ENCODE assay signal across 10 mouse cellular contexts in genomic region chr9:41585012-41585411, GRCm38 (mm10).
DNase-seq lines count a peak whose midpoint lies in the region; ATAC-seq lines count a peak whose summit lies in the region.
"Had no signal": no experiment of that assay in that cellular context is flagged by ENCODE, and none has a peak within 500 bp of the region (broad histone marks: within the 10 kb centered on the region; RNA-seq: fewer than 3 reads in every experiment).

No protein-coding gene starts in this region.

- peaks cover 3% of the 10 kb centered on the region; the same call in 1 of the 2 replicates for H3K27me3 ChIP-seq in lung, embryonic 15.5 days
- no peaks in the 10 kb centered on the region for H3K27me3 ChIP-seq in forebrain, embryonic 12.5 days
- no peaks in the 10 kb centered on the region for H3K27me3 ChIP-seq in limb, embryonic 11.5 days (ENCODE audit: control insufficient read depth, insufficient read depth, low read length)
- H3K27me3 ChIP-seq in stomach, embryonic 14.5 days (ENCODE audit: control insufficient read depth, insufficient read depth, low read length) = no peaks in the 10 kb centered on the region

- H3K27ac ChIP-seq in lung, embryonic 15.5 days = no peak overlapping the region
- peak overlapping the region; percentile 99 for H3K27ac ChIP-seq in forebrain, embryonic 12.5 days
- H3K27ac ChIP-seq in limb, embryonic 11.5 days (replicated peaks; ENCODE audit: low read depth, low read length) = peak overlapping the region; percentile 73
- H3K27ac ChIP-seq in stomach, embryonic 14.5 days (ENCODE audit: low read length) = peak overlapping the region; percentile 84
- H3K27ac ChIP-seq: liver, embryonic 15.5 days had no signal

- H3K9ac ChIP-seq in lung, embryonic 15.5 days = no peak overlapping the region
- peak overlapping the region; percentile 97 for H3K9ac ChIP-seq in forebrain, embryonic 12.5 days
- H3K9ac ChIP-seq in limb, embryonic 11.5 days (ENCODE audit: low read length) = peak overlapping the region; percentile 68
- H3K9ac ChIP-seq in stomach, embryonic 14.5 days (replicated peaks; ENCODE audit: low read depth, low read length) = peak overlapping the region; percentile 61
- H3K9ac ChIP-seq: liver, embryonic 15.5 days had no signal

- H3K4me1 ChIP-seq in lung, embryonic 15.5 days = peaks cover 12% of the 10 kb centered on the region
- peaks cover 42% of the 10 kb centered on the region for H3K4me1 ChIP-seq in forebrain, embryonic 12.5 days
- peaks cover 6% of the 10 kb centered on the region for H3K4me1 ChIP-seq in limb, embryonic 11.5 days (ENCODE audit: control insufficient read depth, insufficient read depth, low read length)
- H3K4me1 ChIP-seq in stomach, embryonic 14.5 days (ENCODE audit: control insufficient read depth, insufficient read depth, low read length) = peaks cover 32% of the 10 kb centered on the region; the same call in 1 of the 2 replicates
- H3K4me1 ChIP-seq: liver, embryonic 15.5 days had no signal

- H3K9me3 ChIP-seq in lung, embryonic 15.5 days = no peaks in the 10 kb centered on the region
- H3K9me3 ChIP-seq in forebrain, embryonic 12.5 days = no peaks in the 10 kb centered on the region
- no peaks in the 10 kb centered on the region for H3K9me3 ChIP-seq in limb, embryonic 11.5 days (ENCODE audit: control insufficient read depth, low read length)
- no peaks in the 10 kb centered on the region for H3K9me3 ChIP-seq in stomach, embryonic 14.5 days (ENCODE audit: control insufficient read depth, low read depth, low read length)
- H3K9me3 ChIP-seq: liver, embryonic 15.5 days had no signal

- 55% methylated on average over 7 of the region's 7 CpGs for WGBS in lung, embryonic 15.5 days
- 5% methylated on average over 7 of the region's 7 CpGs for WGBS in forebrain, embryonic 12.5 days
- WGBS in limb, embryonic 11.5 days = 57% methylated on average over 7 of the region's 7 CpGs
- WGBS in stomach, embryonic 14.5 days = 17% methylated on average over 7 of the region's 7 CpGs

- no peak overlapping the region for H3K4me3 ChIP-seq in lung, embryonic 15.5 days
- peak overlapping the region; percentile 38 for H3K4me3 ChIP-seq in forebrain, embryonic 12.5 days (replicated peaks)
- H3K4me3 ChIP-seq in limb, embryonic 11.5 days (ENCODE audit: low read depth, low read length) = peak overlapping the region; percentile 31
- peak overlapping the region; percentile 27 for H3K4me3 ChIP-seq in stomach, embryonic 14.5 days (ENCODE audit: low read depth, low read length)
- H3K4me3 ChIP-seq: liver, embryonic 15.5 days had no signal

- no peak for ATAC-seq in lung, embryonic 15.5 days (ENCODE audit: borderline replicate concordance, extremely low read depth, low FRiP score, low TSS enrichment)
- no peak for ATAC-seq in forebrain, embryonic 12.5 days (ENCODE audit: low FRiP score)
- no peak for ATAC-seq in limb, embryonic 11.5 days (ENCODE audit: insufficient number of reproducible peaks, low FRiP score, low TSS enrichment, low read depth)
- ATAC-seq in stomach, embryonic 14.5 days (ENCODE audit: insufficient number of reproducible peaks, insufficient read depth, low FRiP score, low read depth) = no peak

- 0 out of 2 replicates have a peak, but pooled peaks cover under 1% of the 10 kb centered on the region for H3K36me3 ChIP-seq in lung, embryonic 15.5 days
- H3K36me3 ChIP-seq in forebrain, embryonic 12.5 days (replicated peaks) = peaks cover 32% of the 10 kb centered on the region
- peaks cover 5% of the 10 kb centered on the region; the same call in 1 of the 2 replicates for H3K36me3 ChIP-seq in limb, embryonic 11.5 days (ENCODE audit: control insufficient read depth, insufficient read depth, low read length)
- H3K36me3 ChIP-seq in stomach, embryonic 14.5 days (ENCODE audit: control insufficient read depth, insufficient read depth, low read length) = peaks cover 27% of the 10 kb centered on the region
- H3K36me3 ChIP-seq: liver, embryonic 15.5 days had no signal

- DNase-seq in lung, postnatal 14 days = no peak
- DNase-seq in limb, embryonic 11.5 days (ENCODE audit: low spot score) = no peak
- no peak for DNase-seq in right cerebral cortex, adult 2 months (ENCODE audit: low spot score in 2 of 2)
- no peak for DNase-seq in layer of hippocampus, adult 11-12 months (ENCODE audit: low spot score)
- no peak for DNase-seq in ovary, adult 18-20 months (ENCODE audit: low spot score)
- DNase-seq: thymus, postnatal 36 days had no signal

- peak overlapping the region; percentile 4; the same call in 1 of the 2 replicates for H3K4me2 ChIP-seq in lung, embryonic 15.5 days
- peak overlapping the region; percentile 53 for H3K4me2 ChIP-seq in forebrain, embryonic 12.5 days
- H3K4me2 ChIP-seq in limb, embryonic 11.5 days (ENCODE audit: low read depth, severe bottlenecking) = peak overlapping the region; percentile 49
- H3K4me2 ChIP-seq in stomach, embryonic 14.5 days (replicated peaks; ENCODE audit: low read depth, low read length) = peak overlapping the region; percentile 47
- H3K4me2 ChIP-seq: liver, embryonic 15.5 days had no signal
